Mouse (Mus musculus) bone marrow macrophage, adult 2 months (primary cell): ENCODE data around the gene Aldh3b1.
"Not testable (repeated sequence)": the region's sequence is repeated elsewhere in the genome, so short reads cannot be mapped to it uniquely, and the experiment has no call there.

Experiments
- CTCF ChIP-seq: IDR thresholded peaks from 2 replicates; pipeline ENCODE4 v1.5.1; 2012; ENCODE audit warnings: low read depth, mild to moderate bottlenecking, low read length, moderate library complexity
- POLR2A ChIP-seq: IDR thresholded peaks from 2 replicates; pipeline ENCODE4 v1.6.1; 2012; ENCODE audit warnings: mild to moderate bottlenecking, low read depth, low read length, borderline replicate concordance

GRCm38 (mm10) chr19:3974608-3975007 is 45.0 kb upstream of the Aldh3b1 start:
- TF ChIP-seq POLR2A, CTCF: not testable (repeated sequence)
